ENCODE assay signal across 9 mouse cellular contexts in genomic region chr7:99555862-99556261, GRCm38 (mm10). TPM values are rescaled to one million over a fixed set of nuclear protein-coding genes. Genes with fewer than 3 reads are reported as not detected.
A peak's percentile ranks its signal among the peaks of the same experiment; 100 is the strongest.
DNase-seq lines count a peak whose midpoint lies in the region; ATAC-seq and TF ChIP-seq lines count a peak whose summit lies in the region.
"Had no signal": no experiment of that assay in that cellular context is flagged by ENCODE, and none has a peak within 500 bp of the region (broad histone marks: within the 10 kb centered on the region; RNA-seq: fewer than 3 reads in every experiment).

No protein-coding gene starts in this region.

- no peaks in the 10 kb centered on the region for H3K36me3 ChIP-seq in kidney, adult 2 months (ENCODE audit: control insufficient read depth, insufficient read depth, low read length)
- no peaks in the 10 kb centered on the region for H3K36me3 ChIP-seq in limb, embryonic 11.5 days (ENCODE audit: control insufficient read depth, insufficient read depth, low read length)
- 0 out of 2 replicates have a peak, but pooled peaks cover 4% of the 10 kb centered on the region for H3K36me3 ChIP-seq in neural tube, embryonic 13.5 days
- H3K36me3 ChIP-seq: midbrain, embryonic 12.5 days had no signal

- no peak overlapping the region for H3K27ac ChIP-seq in kidney, adult 2 months (ENCODE audit: insufficient read depth, low read depth, low read length)
- no peak overlapping the region for H3K27ac ChIP-seq in limb, embryonic 11.5 days (replicated peaks; ENCODE audit: low read depth, low read length)
- 0 out of 2 replicates have a peak overlapping the region, but pooled peaks have one; percentile 14 for H3K27ac ChIP-seq in neural tube, embryonic 13.5 days (replicated peaks)
- H3K27ac ChIP-seq: midbrain, embryonic 12.5 days had no signal

- no peak for TF ChIP-seq POLR2A in kidney, adult 2 months (IDR thresholded peaks at IDR 0.05; ENCODE audit: low read depth, low read length)

- DNase-seq in urinary bladder, adult 18-20 months (ENCODE audit: low spot score in 2 of 2), result peak; percentile 54 to 56
- no peak for DNase-seq in urinary bladder, postnatal 10 days (ENCODE audit: low spot score)
- peak; percentile 75 to 76 for DNase-seq in cerebellum, adult 18-20 months
- DNase-seq in gastrocnemius, adult 8-10 months (ENCODE audit: low spot score in 2 of 2), result peak; percentile 41 to 50
- peak; percentile 75 for DNase-seq in kidney, adult 2 months
- DNase-seq in limb, embryonic 11.5 days (ENCODE audit: low spot score), result peak; percentile 74
- peak; percentile 52 for DNase-seq in thymus, postnatal 25 days

- H3K4me1 ChIP-seq in kidney, adult 2 months (ENCODE audit: control insufficient read depth, insufficient read depth, low read length), result peaks cover 25% of the 10 kb centered on the region
- peaks cover 26% of the 10 kb centered on the region for H3K4me1 ChIP-seq in limb, embryonic 11.5 days (ENCODE audit: control insufficient read depth, insufficient read depth, low read length)
- H3K4me1 ChIP-seq in neural tube, embryonic 13.5 days (replicated peaks), result peaks cover 65% of the 10 kb centered on the region

- WGBS in kidney, adult 2 months, result 18% methylated on average over 6 of the region's 6 CpGs
- 35% methylated on average over 6 of the region's 6 CpGs for WGBS in limb, embryonic 11.5 days
- 31% methylated on average over 6 of the region's 6 CpGs for WGBS in neural tube, embryonic 13.5 days

- H3K9ac ChIP-seq in limb, embryonic 11.5 days (ENCODE audit: low read length), result no peak overlapping the region; the same call in 1 of the 2 replicates
- no peak overlapping the region for H3K9ac ChIP-seq in neural tube, embryonic 13.5 days
- H3K9ac ChIP-seq: midbrain, embryonic 12.5 days had no signal

- no peaks in the 10 kb centered on the region for H3K9me3 ChIP-seq in limb, embryonic 11.5 days (ENCODE audit: control insufficient read depth, low read length)
- H3K9me3 ChIP-seq in neural tube, embryonic 13.5 days, result no peaks in the 10 kb centered on the region
- H3K9me3 ChIP-seq: midbrain, embryonic 12.5 days had no signal

- no peak for ATAC-seq in limb, embryonic 11.5 days (ENCODE audit: insufficient number of reproducible peaks, low FRiP score, low TSS enrichment, low read depth)
- no peak for ATAC-seq in neural tube, embryonic 13.5 days (ENCODE audit: low read depth)

- H3K27me3 ChIP-seq in kidney, adult 2 months (replicated peaks; ENCODE audit: control insufficient read depth, insufficient read depth, low read length), result no peaks in the 10 kb centered on the region
- no peaks in the 10 kb centered on the region for H3K27me3 ChIP-seq in limb, embryonic 11.5 days (ENCODE audit: control insufficient read depth, insufficient read depth, low read length)
- H3K27me3 ChIP-seq in neural tube, embryonic 13.5 days, result no peaks in the 10 kb centered on the region

- peak; percentile 89 for TF ChIP-seq CTCF in kidney, adult 2 months (conservative IDR thresholded peaks at IDR 0.05; ENCODE audit: insufficient read depth, insufficient read length, low read depth, low read length)

- no peak overlapping the region for H3K4me2 ChIP-seq in limb, embryonic 11.5 days (ENCODE audit: low read depth, severe bottlenecking)
- no peak overlapping the region for H3K4me2 ChIP-seq in neural tube, embryonic 13.5 days
- H3K4me2 ChIP-seq: midbrain, embryonic 12.5 days had no signal

- H3K4me3 ChIP-seq in kidney, adult 2 months (ENCODE audit: insufficient read depth, low read depth, low read length), result no peak overlapping the region
- H3K4me3 ChIP-seq in limb, embryonic 11.5 days (ENCODE audit: low read depth, low read length), result no peak overlapping the region
- no peak overlapping the region for H3K4me3 ChIP-seq in neural tube, embryonic 13.5 days
- H3K4me3 ChIP-seq: midbrain, embryonic 12.5 days had no signal

RNA-seq across cellular contexts. Expression of gene Arrb1, which starts 20.6 kb away (rescaled TPM):
- total RNA-seq in gastrocnemius, adult 8-10 months (2022), result 10 to 100 TPM; 11.9 to 14.3 (median 12.7) TPM
- 47.1 and 48.8 TPM in 2 replicates for polyA plus RNA-seq in kidney, adult 2 months (2012; rRNA removed)
- polyA plus RNA-seq in limb, embryonic 11.5 days (2014; fragmentation: Nextera tagmentation; extraction: Ambion mirVana), result 2.9 and 3.3 TPM in 2 replicates
- 15.9 and 16.2 TPM in 2 replicates for polyA plus RNA-seq in neural tube, embryonic 13.5 days (2015; fragmentation: Nextera tagmentation; extraction: Ambion mirVana)
